Mouse (Mus musculus) granulocyte monocyte progenitor cell, adult 5-6 weeks (primary cell): ENCODE data around the gene Pip5k1c. TPM values are rescaled to one million over a fixed set of nuclear protein-coding genes. Genes with fewer than 3 reads are reported as not detected.
A peak's percentile ranks its signal among the peaks of the same experiment; 100 is the strongest.

Source experiments
- ATAC-seq: replicated peaks from 2 replicates; pipeline ENCODE4 v1.8.0; 2016; ENCODE audit warnings: mild to moderate bottlenecking, moderate TSS enrichment, inconsistent platforms; ENCODE audit not compliant: poor library complexity, severe bottlenecking
- total RNA-seq, 2 experiments: library from RNA; stranded (forward) in 1 of 2; stranded (reverse) in 1 of 2; fragments of 200-712, 200-1000 nt in 1 of 2; fragments of >200 nt in 1 of 2; fragmentation: Nextera tagmentation in 1 of 2; gene quantifications; 2 replicates each; pipeline ENCODE4 v1.2.3; 2014 to 2017

The Pip5k1c gene
- total RNA-seq, 2 experiments from 2014 or later, result 32.4 to 32.7 TPM

DNA sequence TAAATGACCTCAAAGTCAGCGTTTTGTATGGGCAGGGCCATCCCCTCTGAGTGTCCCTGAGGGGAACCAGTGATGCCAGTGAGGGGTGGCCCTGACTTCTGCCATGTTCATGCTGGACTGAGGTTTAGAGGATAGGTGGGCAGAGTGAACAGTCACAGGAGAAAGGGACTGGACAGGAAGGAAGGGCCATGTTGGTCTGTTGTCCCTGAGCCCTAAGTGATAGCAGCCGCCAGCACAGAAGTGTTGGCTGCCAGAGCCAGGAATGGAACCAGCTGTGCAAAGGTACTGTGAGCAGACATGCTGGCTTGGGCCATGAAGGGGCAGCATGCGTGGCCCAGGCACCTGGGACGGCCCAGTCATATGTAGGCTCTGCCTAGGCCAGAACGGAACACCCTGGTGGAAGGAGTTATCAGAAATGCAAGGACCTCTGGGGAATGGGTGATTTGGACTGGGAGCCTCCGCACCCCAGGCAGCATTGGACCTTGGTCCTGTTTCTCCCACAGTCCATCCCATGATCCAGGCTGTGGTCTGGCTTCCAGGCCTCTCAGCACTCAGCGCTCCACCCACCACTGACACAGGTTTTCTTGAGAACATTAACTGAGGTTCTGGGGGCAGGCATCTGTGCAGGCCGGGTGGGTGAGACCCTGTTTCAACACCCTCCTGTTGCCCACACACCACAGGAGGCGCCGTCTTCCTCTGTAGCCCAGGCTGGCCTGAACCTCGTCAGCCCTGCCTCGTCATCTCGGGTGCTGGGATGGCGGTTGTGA lies 7.0 kb downstream of the Pip5k1c start:
- ATAC-seq, result 0 out of 2 replicates have a peak, but pooled peaks have one; percentile 7

- no peak for ATAC-seq
Measured at GRCm38 (mm10) chr10:81300352-81300907, 7.7 kb downstream of the Pip5k1c start.

- ATAC-seq, result no peak
Measured at GRCm38 (mm10) chr10:81301321-81301720, 8.6 kb downstream of the Pip5k1c start.

DNA sequence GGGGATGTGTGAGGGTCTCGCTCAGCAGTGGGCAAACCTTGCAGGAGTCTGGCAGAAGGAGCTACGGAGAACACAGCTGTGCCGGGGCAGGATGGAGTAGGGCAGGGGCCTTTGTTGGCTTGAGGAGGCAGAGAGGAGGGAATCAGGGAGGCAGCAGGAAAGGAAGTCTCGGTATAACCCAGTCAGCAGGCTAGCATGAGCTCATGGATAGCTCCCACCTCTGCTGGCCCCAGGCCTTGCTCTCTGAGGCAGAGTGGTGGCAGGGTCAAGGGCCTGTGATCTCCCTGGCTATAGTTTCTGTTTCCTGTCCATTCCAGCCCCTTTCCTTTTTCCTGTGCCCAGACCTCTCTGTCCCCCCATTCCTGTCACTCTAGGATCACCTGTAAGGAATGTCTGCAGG lies 9.5 kb downstream of the Pip5k1c start:
- ATAC-seq, result no peak

- no peak for ATAC-seq
Measured at GRCm38 (mm10) chr10:81302781-81303218, 10.0 kb downstream of the Pip5k1c start.

DNA sequence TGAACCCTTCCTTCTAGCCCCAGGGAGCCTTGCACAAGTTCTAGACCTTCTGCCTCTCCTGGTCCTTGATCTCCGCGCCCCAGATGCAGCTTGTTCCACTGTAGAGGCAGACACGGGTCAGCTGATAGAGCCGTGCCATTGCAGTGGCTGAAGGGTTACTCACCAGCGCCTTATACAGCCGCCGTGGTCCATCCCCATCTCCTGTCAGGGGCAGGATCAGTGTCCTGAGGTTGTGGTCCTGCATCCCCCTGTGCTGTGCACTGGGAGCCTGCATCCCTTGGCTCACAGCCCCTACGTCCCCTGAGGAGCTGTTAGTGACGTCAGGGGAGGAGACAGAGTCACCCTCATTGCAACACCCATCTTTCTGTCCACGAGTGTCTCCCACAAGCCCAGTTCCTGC lies 10.5 kb downstream of the Pip5k1c start:
- peak; percentile 45 for ATAC-seq

GRCm38 (mm10) chr10:81303761-81304160 lies 11.0 kb downstream of the Pip5k1c start:
- no peak for ATAC-seq

- peak; percentile 64 for ATAC-seq
Measured at GRCm38 (mm10) chr10:81304597-81305238, 12.0 kb downstream of the Pip5k1c start.

GRCm38 (mm10) chr10:81305663-81306062 lies 12.9 kb downstream of the Pip5k1c start:
- ATAC-seq, result no peak

- no peak for ATAC-seq
Measured at GRCm38 (mm10) chr10:81306173-81306668, 13.5 kb downstream of the Pip5k1c start.

DNA sequence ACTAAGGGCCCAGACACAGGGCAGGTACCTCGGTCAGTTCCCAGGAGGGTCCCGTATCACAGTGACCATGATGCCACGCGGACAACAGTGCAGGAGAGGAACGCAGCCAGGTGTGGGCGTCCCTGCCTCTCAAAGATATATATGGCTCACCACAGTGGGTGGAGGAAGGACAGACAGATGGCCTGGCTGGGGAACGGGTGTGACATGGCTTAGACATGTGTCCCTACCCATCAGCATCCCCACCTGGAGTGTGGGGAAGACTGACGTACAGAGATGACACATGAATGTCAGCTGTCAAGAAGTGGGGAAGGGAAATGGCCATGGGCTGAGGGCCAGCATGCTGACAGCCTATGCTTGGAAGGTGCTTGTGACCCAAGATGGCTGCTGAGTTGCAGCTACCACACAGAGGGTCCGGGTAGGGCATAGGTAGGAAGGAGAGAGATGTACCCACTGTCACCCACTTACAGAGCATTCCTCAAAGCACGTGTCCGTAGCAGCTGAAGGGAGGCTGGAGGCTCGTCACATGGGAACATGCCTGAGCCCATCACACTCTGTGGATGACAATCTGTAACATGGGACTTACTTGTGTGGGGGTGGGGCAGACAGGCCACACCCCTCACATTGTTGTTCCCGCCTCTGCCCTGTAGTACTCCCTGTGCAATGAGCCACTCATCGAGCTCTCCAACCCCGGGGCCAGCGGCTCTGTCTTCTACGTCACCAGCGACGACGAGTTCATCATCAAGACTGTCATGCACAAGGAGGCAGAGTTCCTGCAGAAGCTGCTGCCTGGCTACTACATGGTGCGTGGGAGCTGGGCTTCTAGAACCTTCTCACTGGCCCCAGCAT lies 14.3 kb downstream of the Pip5k1c start:
- no peak for ATAC-seq

DNA sequence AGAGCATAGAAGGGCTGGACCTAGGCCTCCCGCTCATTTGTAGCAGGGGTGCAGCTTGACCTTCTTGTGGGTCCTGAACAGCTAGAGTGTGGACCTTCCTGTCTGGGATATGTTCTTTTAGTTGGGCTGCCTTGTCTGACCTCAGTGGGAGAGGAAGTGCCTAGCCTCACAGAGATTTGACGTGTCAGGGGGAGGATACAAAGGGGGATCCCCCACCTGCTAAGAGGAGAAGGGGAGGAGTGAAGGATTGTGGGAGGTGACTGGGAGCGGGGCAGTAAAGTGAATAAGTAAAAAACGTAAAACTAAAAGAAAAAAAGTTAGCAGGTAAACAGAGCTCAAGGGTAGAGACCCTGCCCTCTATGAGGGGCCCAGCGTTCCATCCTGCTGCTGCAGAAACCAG lies 16.8 kb downstream of the Pip5k1c start:
- ATAC-seq, result no peak

GRCm38 (mm10) chr10:81313581-81313980 lies 20.8 kb downstream of the Pip5k1c start:
- ATAC-seq, result no peak

GRCm38 (mm10) chr10:81314201-81314600 lies 21.4 kb downstream of the Pip5k1c start:
- no peak for ATAC-seq

DNA sequence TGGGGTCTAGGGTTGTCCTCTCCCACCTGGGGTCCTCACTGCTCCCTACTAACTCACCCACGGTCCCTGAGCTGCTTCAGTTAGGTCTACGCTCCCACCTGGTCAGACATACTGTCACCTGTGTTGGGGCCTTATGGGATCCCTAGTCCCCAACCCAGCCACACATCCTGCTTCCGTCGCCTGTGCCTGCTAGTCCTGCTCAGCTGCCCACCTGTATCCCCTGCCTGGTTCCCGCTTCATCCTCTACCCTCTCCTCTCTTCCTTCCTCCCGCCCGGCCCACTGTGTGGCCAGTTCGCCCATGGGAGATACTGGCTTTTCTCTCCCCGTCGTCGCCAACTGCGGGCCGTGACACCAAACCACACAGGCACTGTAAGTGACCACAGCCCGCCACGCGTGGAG lies 22.8 kb downstream of the Pip5k1c start:
- no peak for ATAC-seq

GRCm38 (mm10) chr10:81316338-81317060 lies 23.7 kb downstream of the Pip5k1c start:
- no peak for ATAC-seq

GRCm38 (mm10) chr10:81317273-81317672 lies 24.5 kb downstream of the Pip5k1c start:
- no peak for ATAC-seq

- no peak for ATAC-seq
Measured at GRCm38 (mm10) chr10:81318589-81319329, 26.0 kb downstream of the Pip5k1c start.

- ATAC-seq, result no peak
Measured at GRCm38 (mm10) chr10:81319330-81319699, 26.6 kb downstream of the Pip5k1c start.
